Mouse (Mus musculus) heart, embryonic 13.5 days (tissue): Measurements from ENCODE around the gene Nacc2. TPM values are rescaled to one million over a fixed set of nuclear protein-coding genes. Genes with fewer than 3 reads are reported as not detected.
A peak's percentile ranks its signal among the peaks of the same experiment; 100 is the strongest.

ENCODE experiments used
- ATAC-seq: fragments of 200-750 bp; cut with Nextera tagmentation; 2 replicates; pipeline ENCODE4 v1.8.0; 2017; ENCODE audit warnings: moderate TSS enrichment; ENCODE audit not compliant: insufficient number of reproducible peaks, low FRiP score, low TSS enrichment; ENCODE audit errors: extremely low read depth
- H3K27ac ChIP-seq: fragments of 300-500 bp; sonication (generic); replicated peaks from 2 replicates; pipeline ENCODE4 v1.5.1; 2015; ENCODE audit warnings: moderate library complexity, mild to moderate bottlenecking, inconsistent platforms
- H3K27me3 ChIP-seq: fragments of 300-500 bp; sonication (generic); replicated peaks from 2 replicates; pipeline ENCODE4 v1.6.1; 2015; ENCODE audit warnings: mild to moderate bottlenecking, inconsistent platforms
- H3K36me3 ChIP-seq: fragments of 300-500 bp; sonication (generic); 2 replicates; pipeline ENCODE4 v1.6.1; 2015; ENCODE audit warnings: mild to moderate bottlenecking, inconsistent platforms
- H3K4me1 ChIP-seq: fragments of 300-500 bp; sonication (generic); 2 replicates; pipeline ENCODE4 v1.6.1; 2015; ENCODE audit warnings: inconsistent platforms
- H3K4me2 ChIP-seq: fragments of 300-500 bp; sonication (generic); 2 replicates; pipeline ENCODE4 v1.6.1; 2015; ENCODE audit warnings: inconsistent platforms, mild to moderate bottlenecking, moderate library complexity
- H3K4me3 ChIP-seq: fragments of 300-500 bp; sonication (generic); 2 replicates; pipeline ENCODE4 v1.5.1; 2015; ENCODE audit warnings: moderate library complexity, mild to moderate bottlenecking, inconsistent platforms
- H3K9ac ChIP-seq: fragments of 300-500 bp; sonication (generic); 2 replicates; pipeline ENCODE4 v1.6.1; 2015; ENCODE audit warnings: inconsistent platforms, mild to moderate bottlenecking, moderate library complexity
- H3K9me3 ChIP-seq: fragments of 300-500 bp; sonication (generic); 2 replicates; pipeline ENCODE4 v1.6.1; 2016; ENCODE audit warnings: inconsistent platforms
- WGBS: fragments of 180-500 bp; shearing (Covaris S2); methylation state at CpG from one replicate; pipeline ENCODE4 v1.1.7; 2015; ENCODE audit warnings: mixed read lengths; 5-methylcytosine and 5-hydroxymethylcytosine counted together
- polyA plus RNA-seq: library from polyadenylated mRNA; unstranded; fragments of >200 nt; fragmentation: Nextera tagmentation; extraction: Ambion mirVana; gene quantifications from 2 replicates; pipeline ENCODE4 v1.2.1, GENCODE M21; 2015

Gene Nacc2
- polyA plus RNA-seq, 1 experiment from 2014 or later = 6.1 TPM

DNA sequence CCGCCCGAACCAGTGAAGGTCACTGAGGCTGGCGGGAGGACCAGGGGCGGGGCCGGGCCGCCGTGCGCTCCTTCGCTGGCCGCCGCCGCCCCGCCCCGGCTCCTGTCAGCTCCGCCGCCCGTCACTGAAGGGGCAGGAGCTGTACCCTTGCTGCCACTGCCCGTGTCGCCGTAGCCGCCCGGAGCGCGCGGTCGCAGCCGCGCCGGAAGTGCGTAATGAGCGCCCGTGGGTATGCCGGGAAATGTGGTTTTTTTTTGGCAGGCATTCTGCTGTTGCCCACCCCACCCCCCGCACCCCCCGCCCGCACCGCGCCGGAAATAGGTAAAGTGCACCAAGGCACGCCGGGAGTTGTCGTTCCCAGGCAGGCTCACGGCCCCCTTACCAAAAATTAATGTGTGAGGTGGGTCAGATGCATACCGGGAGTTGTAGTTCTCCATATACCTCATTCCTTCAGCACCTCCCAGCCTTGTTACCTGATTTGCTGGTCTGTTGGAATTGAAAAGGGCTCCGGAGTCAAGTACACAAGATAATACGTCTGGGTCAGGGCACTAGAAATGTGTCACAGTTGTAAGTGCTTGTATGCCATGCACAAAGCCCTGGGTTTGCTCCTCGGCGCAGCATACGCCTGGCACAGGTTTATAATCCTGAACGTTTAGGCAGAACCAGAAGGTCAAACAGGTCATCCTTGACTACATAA, 101.3 kb downstream of the Nacc2 start, which contains the start of gene Ubac1:
Gene Ubac1 (minus strand): TSS at position 187 of the 697 bp plus-strand sequence.
- Histone ChIP-seq H3K4me1 (peaks cover 45% of the 10 kb centered on the region), H3K9ac (peak within 1 kb of the TSS; percentile 92), H3K4me2 (peak within 1 kb of the TSS; percentile 74), H3K4me3 (peak within 1 kb of the TSS; percentile 81), H3K27ac (peak within 1 kb of the TSS; percentile 96), H3K36me3 (no peaks in the 10 kb centered on the region), H3K9me3 (no peaks in the 10 kb centered on the region), H3K27me3 (no peaks in the 10 kb centered on the region)
- peak; percentile 89 for ATAC-seq
- WGBS = 5% methylated on average over 50 of the region's 50 CpGs

GRCm38 (mm10) chr2:26020714-26021560, 102.1 kb downstream of the Nacc2 start:
- Histone ChIP-seq H3K9me3 (no peaks in the 10 kb centered on the region), H3K27me3 (no peaks in the 10 kb centered on the region), H3K4me1 (peaks cover 45% of the 10 kb centered on the region), H3K9ac (peak overlapping the region; percentile 92), H3K4me2 (peak overlapping the region; percentile 74), H3K4me3 (peak overlapping the region; percentile 81), H3K27ac (peak overlapping the region; percentile 96), H3K36me3 (peaks cover 2% of the 10 kb centered on the region)
- under 1% methylated on average over 38 of the region's 38 CpGs for WGBS
- 0 out of 2 replicates have a peak, but pooled peaks have one; percentile 20 for ATAC-seq

DNA sequence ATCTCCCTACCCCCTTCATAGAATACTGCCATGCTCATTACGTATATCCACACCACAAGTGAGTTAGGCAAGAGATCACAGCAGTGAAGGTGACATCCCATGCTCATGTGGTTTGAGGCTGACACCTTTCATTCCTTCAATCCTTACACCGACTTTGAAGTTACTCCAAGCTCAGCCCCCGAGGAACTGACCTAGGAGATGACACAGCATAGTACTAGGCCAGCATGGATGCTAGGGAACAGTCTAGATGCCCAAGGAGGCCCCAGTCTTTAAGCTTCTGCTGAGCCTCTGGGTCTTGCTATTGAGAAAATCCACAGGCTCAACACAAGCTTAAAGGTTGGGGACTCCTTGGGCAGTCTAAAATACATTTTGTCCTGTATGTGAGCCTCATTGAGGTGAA, 103.1 kb downstream of the Nacc2 start:
- Histone ChIP-seq H3K4me2 (peak overlapping the region; percentile 74), H3K27me3 (no peaks in the 10 kb centered on the region), H3K4me3 (peak overlapping the region; percentile 81), H3K27ac (peak overlapping the region; percentile 96), H3K9me3 (no peaks in the 10 kb centered on the region), H3K9ac (peak overlapping the region; percentile 92), H3K36me3 (peaks cover 13% of the 10 kb centered on the region), H3K4me1 (peaks cover 45% of the 10 kb centered on the region)
- no peak for ATAC-seq
- 64% methylated on average over 3 of the region's 3 CpGs for WGBS

- no peak overlapping the region for H3K4me3 ChIP-seq
- H3K36me3 ChIP-seq = peaks cover 39% of the 10 kb centered on the region
- no peak overlapping the region for H3K27ac ChIP-seq
- H3K27me3 ChIP-seq = no peaks in the 10 kb centered on the region
- H3K9me3 ChIP-seq = no peaks in the 10 kb centered on the region
- ATAC-seq = no peak
- H3K9ac ChIP-seq = peak overlapping the region; percentile 38; the same call in 1 of the 2 replicates
- H3K4me1 ChIP-seq = peaks cover 58% of the 10 kb centered on the region
- 45% methylated on average over 4 of the region's 4 CpGs for WGBS
- H3K4me2 ChIP-seq = peak overlapping the region; percentile 31
Observed at GRCm38 (mm10) chr2:26017326-26017725, 105.7 kb downstream of the Nacc2 start.

DNA sequence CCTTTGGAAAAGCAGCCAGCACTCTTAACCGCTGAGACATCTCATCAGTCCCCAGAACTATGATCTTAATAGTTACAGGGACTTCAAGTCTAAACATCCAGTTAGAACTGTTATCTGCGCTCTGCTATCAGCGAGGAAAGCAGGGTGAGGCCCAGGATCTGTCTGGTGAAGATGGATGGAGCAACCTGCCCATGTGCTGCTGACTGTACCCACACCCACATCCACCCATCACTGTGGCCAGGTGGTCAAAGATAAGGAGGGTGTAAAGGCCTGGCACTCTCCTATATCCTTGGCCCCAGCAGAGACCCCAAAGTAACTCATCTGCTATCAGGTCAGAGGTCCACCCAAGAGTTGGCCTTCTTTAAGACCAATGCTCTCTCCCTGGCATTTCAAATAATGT, 109.3 kb downstream of the Nacc2 start:
- Histone ChIP-seq H3K36me3 (peaks cover 75% of the 10 kb centered on the region), H3K9me3 (no peaks in the 10 kb centered on the region), H3K4me1 (peaks cover 35% of the 10 kb centered on the region), H3K4me3 (no peak overlapping the region), H3K9ac (no peak overlapping the region), H3K27ac (no peak overlapping the region; the same call in 1 of the 2 replicates), H3K27me3 (no peaks in the 10 kb centered on the region), H3K4me2 (peak overlapping the region; percentile 31; the same call in 1 of the 2 replicates)
- 72% methylated on average over 3 of the region's 3 CpGs for WGBS
- ATAC-seq = peak; percentile 62; the same call in 1 of the 2 replicates

- 65% methylated on average over 1 of the region's 1 CpGs for WGBS
- Histone ChIP-seq H3K4me3 (no peak overlapping the region), H3K9ac (no peak overlapping the region), H3K4me2 (peak overlapping the region; percentile 31; the same call in 1 of the 2 replicates), H3K27me3 (no peaks in the 10 kb centered on the region), H3K9me3 (no peaks in the 10 kb centered on the region), H3K36me3 (peaks cover 98% of the 10 kb centered on the region), H3K4me1 (peaks cover 16% of the 10 kb centered on the region), H3K27ac (no peak overlapping the region)
- no peak for ATAC-seq
Observed at GRCm38 (mm10) chr2:26011420-26011819, 111.6 kb downstream of the Nacc2 start.

Other genes with a start within 250 kb of the Nacc2 start
- gene Camsap1, start 139.9 kb downstream of the Nacc2 start, polyA plus RNA-seq = 6.6 and 11.6 TPM in 2 replicates
- 97.0 and 111 TPM in 2 replicates for gene Ubac1, start 101.5 kb downstream of the Nacc2 start, polyA plus RNA-seq
- gene Lhx3, start 85.1 kb upstream of the Nacc2 start, polyA plus RNA-seq = 0.23 TPM in 1 of 2 replicates, not detected in the other
- gene Qsox2, start 114.3 kb upstream of the Nacc2 start, polyA plus RNA-seq = 11.3 and 11.6 TPM in 2 replicates
- gene Ccdc187, start 171.3 kb upstream of the Nacc2 start, polyA plus RNA-seq = 0.10 and 0.24 TPM in 2 replicates
- gene Gpsm1, start 192.3 kb upstream of the Nacc2 start, polyA plus RNA-seq = 37.3 TPM in 2 replicates
- 27.5 and 28.7 TPM in 2 replicates for gene Dnlz, start 228.9 kb upstream of the Nacc2 start, polyA plus RNA-seq
- gene Card9, start 237.7 kb upstream of the Nacc2 start, polyA plus RNA-seq = 0.41 and 0.62 TPM in 2 replicates